Mouse (Mus musculus) midbrain, postnatal 0 days (tissue): ENCODE results near the gene Tbc1d16. TPM values are rescaled to one million over a fixed set of nuclear protein-coding genes. Genes with fewer than 3 reads are reported as not detected.
"Not testable (repeated sequence)": the region's sequence is repeated elsewhere in the genome, so short reads cannot be mapped to it uniquely, and the experiment has no call there.

Experiments
- ATAC-seq: fragments of 200-750 bp; cut with Nextera tagmentation; 2 replicates; pipeline ENCODE4 v1.8.0; 2017; ENCODE audit warnings: moderate number of reproducible peaks, mild to moderate bottlenecking, moderate TSS enrichment, moderate library complexity; ENCODE audit not compliant: low FRiP score
- DNase-seq: peaks from one replicate; pipeline ENCODE4 v3.0.0-alpha.2; 2015; ENCODE audit warnings: low spot score
- H3K27ac ChIP-seq: fragments of 300-500 bp; sonication (generic); 2 replicates; pipeline ENCODE4 v1.5.1; 2014; ENCODE audit warnings: low read depth, mild to moderate bottlenecking, low read length, mixed read lengths
- H3K27me3 ChIP-seq: fragments of 300-500 bp; sonication (generic); 2 replicates; pipeline ENCODE4 v1.6.1; 2014; ENCODE audit warnings: low read length, control low read depth, mixed read lengths; ENCODE audit not compliant: insufficient read depth
- H3K36me3 ChIP-seq: fragments of 300-500 bp; sonication (generic); 2 replicates; pipeline ENCODE4 v1.6.1; 2014; ENCODE audit warnings: low read length, control low read depth, mixed read lengths; ENCODE audit not compliant: insufficient read depth
- H3K4me1 ChIP-seq: fragments of 300-500 bp; sonication (generic); 2 replicates; pipeline ENCODE4 v1.6.1; 2014; ENCODE audit warnings: mild to moderate bottlenecking, control low read depth, antibody characterized with exemption, low read length, mixed read lengths; ENCODE audit not compliant: insufficient read depth
- H3K4me2 ChIP-seq: fragments of 300-500 bp; sonication (generic); 2 replicates; pipeline ENCODE4 v1.6.1; 2014; ENCODE audit warnings: low read depth, mild to moderate bottlenecking, low read length, mixed read lengths; ENCODE audit not compliant: poor library complexity, severe bottlenecking
- H3K4me3 ChIP-seq: fragments of 300-500 bp; sonication (generic); 2 replicates; pipeline ENCODE4 v1.5.1; 2014; ENCODE audit warnings: low read depth, mild to moderate bottlenecking, low read length, moderate library complexity
- H3K9ac ChIP-seq: fragments of 300-500 bp; sonication (generic); replicated peaks from 2 replicates; pipeline ENCODE4 v1.6.1; 2014; ENCODE audit warnings: mild to moderate bottlenecking, low read length, moderate library complexity, mixed read lengths; ENCODE audit not compliant: poor library complexity, severe bottlenecking
- H3K9me3 ChIP-seq: fragments of 300-500 bp; sonication (generic); 2 replicates; pipeline ENCODE4 v1.6.1; 2016; ENCODE audit warnings: low read length, control low read depth
- CTCF ChIP-seq: IDR thresholded peaks from 2 replicates; pipeline ENCODE4 v1.5.1; 2016; ENCODE audit warnings: antibody characterized with exemption, mild to moderate bottlenecking
- WGBS: fragments of 180-500 bp; shearing (Covaris S2); extraction: QIAGEN DNeasy Blood & Tissue Kit; methylation state at CpG from one replicate; pipeline ENCODE4 v1.1.7; 2014; 5-methylcytosine and 5-hydroxymethylcytosine counted together
- polyA plus RNA-seq: library from polyadenylated mRNA; unstranded; fragments of >200 nt; fragmentation: Nextera tagmentation; extraction: Ambion mirVana; gene quantifications from 2 replicates; pipeline ENCODE4 v1.2.1, GENCODE M21; 2015
- total RNA-seq: library from RNA; depleted of rRNA; stranded (reverse); fragments of >200 nt; gene quantifications from 2 replicates; pipeline ENCODE4 v1.2.3, GENCODE M21; 2014

The Tbc1d16 gene
- total and polyA plus RNA-seq, 2 experiments from 2014 or later: 43.5 to 152 TPM

DNA sequence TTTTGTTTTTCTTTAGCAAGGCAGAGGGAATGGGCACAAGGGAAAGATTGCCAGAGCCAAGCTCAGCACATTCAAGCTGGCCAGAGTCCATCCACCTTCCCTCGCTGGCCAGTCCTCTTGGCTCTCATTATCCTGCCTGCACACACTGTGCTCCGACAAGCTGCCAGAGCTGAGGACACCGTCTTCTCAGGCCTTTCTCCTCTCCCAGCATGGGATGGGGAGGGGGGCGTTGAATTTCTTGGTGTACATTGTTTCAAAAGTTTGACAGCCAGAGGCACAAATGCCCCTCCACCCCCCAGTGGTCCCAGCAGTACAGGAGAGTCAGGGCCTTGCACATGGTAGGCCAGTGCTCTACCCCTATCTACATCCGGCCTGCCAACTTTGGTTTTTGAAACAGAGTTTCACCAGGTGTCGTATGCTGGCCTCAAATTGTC, 39.0 kb upstream of the Tbc1d16 start:
- H3K27ac ChIP-seq: peak overlapping the region; percentile 57; the same call in 1 of the 2 replicates
- no peak for TF ChIP-seq CTCF
- H3K27me3 ChIP-seq: no peaks in the 10 kb centered on the region
- WGBS: 32% methylated on average over 6 of the region's 6 CpGs
- peaks cover 7% of the 10 kb centered on the region for H3K4me1 ChIP-seq
- ATAC-seq (peak; percentile 38), DNase-seq (peak; percentile 59)
- H3K4me3 ChIP-seq: 0 out of 2 replicates have a peak overlapping the region, but pooled peaks have one; percentile 52
- H3K36me3 ChIP-seq: peaks cover 18% of the 10 kb centered on the region
- no peaks in the 10 kb centered on the region for H3K9me3 ChIP-seq
- H3K4me2 ChIP-seq: peak overlapping the region; percentile 64
- H3K9ac ChIP-seq: no peak overlapping the region

- TF ChIP-seq CTCF: 0 out of 2 replicates have a peak, but pooled peaks have one; percentile 9
- DNase-seq (no peak), ATAC-seq (no peak)
- 80% methylated on average over 7 of the region's 7 CpGs for WGBS
- H3K27me3 ChIP-seq: no peaks in the 10 kb centered on the region
- H3K36me3 ChIP-seq: peaks cover 25% of the 10 kb centered on the region
- H3K4me2 ChIP-seq: no peak overlapping the region
- H3K9ac ChIP-seq: no peak overlapping the region
- H3K4me3 ChIP-seq: no peak overlapping the region
- peaks cover 7% of the 10 kb centered on the region for H3K4me1 ChIP-seq
- no peaks in the 10 kb centered on the region for H3K9me3 ChIP-seq
- H3K27ac ChIP-seq: no peak overlapping the region
Observed at GRCm38 (mm10) chr11:119265811-119266210, 37.5 kb upstream of the Tbc1d16 start.

- H3K4me2 ChIP-seq: no peak overlapping the region
- no peak overlapping the region for H3K27ac ChIP-seq
- 96% methylated on average over 13 of the region's 13 CpGs for WGBS
- H3K9me3 ChIP-seq: no peaks in the 10 kb centered on the region
- DNase-seq (no peak), ATAC-seq (no peak)
- H3K36me3 ChIP-seq: peaks cover 21% of the 10 kb centered on the region
- H3K4me1 ChIP-seq: peaks cover 7% of the 10 kb centered on the region
- TF ChIP-seq CTCF: no peak
- H3K4me3 ChIP-seq: no peak overlapping the region
- no peak overlapping the region for H3K9ac ChIP-seq
- H3K27me3 ChIP-seq: no peaks in the 10 kb centered on the region
Observed at GRCm38 (mm10) chr11:119264413-119264812, 36.1 kb upstream of the Tbc1d16 start.

DNA sequence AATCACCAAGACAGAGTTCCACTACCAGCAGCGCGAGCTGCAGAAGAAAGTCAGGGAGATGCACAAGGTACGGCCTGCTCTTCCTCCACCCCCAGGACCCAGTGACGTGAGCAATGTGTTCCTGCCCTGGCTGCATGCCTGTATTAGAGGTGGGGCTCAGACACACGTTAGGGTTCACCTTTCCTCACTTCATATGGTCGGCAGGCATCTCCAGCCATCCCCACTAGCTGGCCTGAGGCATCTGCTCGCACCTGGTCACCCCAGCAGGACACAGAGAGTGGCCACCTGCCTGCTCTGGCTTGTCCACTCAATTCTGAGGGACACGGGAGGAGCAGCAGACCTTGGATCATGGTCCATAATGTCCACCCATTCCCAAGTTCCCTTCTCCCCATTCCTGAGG, 31.7 kb upstream of the Tbc1d16 start:
- WGBS: 87% methylated on average over 8 of the region's 8 CpGs
- H3K9me3 ChIP-seq: no peaks in the 10 kb centered on the region
- H3K27me3 ChIP-seq: no peaks in the 10 kb centered on the region
- H3K4me3 ChIP-seq: no peak overlapping the region
- no peaks in the 10 kb centered on the region for H3K4me1 ChIP-seq
- TF ChIP-seq CTCF: no peak
- ATAC-seq (no peak), DNase-seq (no peak)
- H3K9ac ChIP-seq: no peak overlapping the region
- H3K27ac ChIP-seq: no peak overlapping the region
- H3K4me2 ChIP-seq: no peak overlapping the region
- H3K36me3 ChIP-seq: peaks cover 21% of the 10 kb centered on the region

GRCm38 (mm10) chr11:119258572-119259322, 30.4 kb upstream of the Tbc1d16 start:
- peak overlapping the region; percentile 34 for H3K4me2 ChIP-seq
- H3K4me1 ChIP-seq: no peaks in the 10 kb centered on the region
- DNase-seq (peak; percentile 54), ATAC-seq (peak; percentile 73; the same call in 1 of the 2 replicates)
- no peaks in the 10 kb centered on the region for H3K27me3 ChIP-seq
- no peak for TF ChIP-seq CTCF
- 63% methylated on average over 23 of the region's 23 CpGs for WGBS
- H3K4me3 ChIP-seq: no peak overlapping the region
- H3K9ac ChIP-seq: no peak overlapping the region
- H3K27ac ChIP-seq: peak overlapping the region; percentile 9; the same call in 1 of the 2 replicates
- peaks cover 15% of the 10 kb centered on the region for H3K36me3 ChIP-seq
- H3K9me3 ChIP-seq: no peaks in the 10 kb centered on the region

DNA sequence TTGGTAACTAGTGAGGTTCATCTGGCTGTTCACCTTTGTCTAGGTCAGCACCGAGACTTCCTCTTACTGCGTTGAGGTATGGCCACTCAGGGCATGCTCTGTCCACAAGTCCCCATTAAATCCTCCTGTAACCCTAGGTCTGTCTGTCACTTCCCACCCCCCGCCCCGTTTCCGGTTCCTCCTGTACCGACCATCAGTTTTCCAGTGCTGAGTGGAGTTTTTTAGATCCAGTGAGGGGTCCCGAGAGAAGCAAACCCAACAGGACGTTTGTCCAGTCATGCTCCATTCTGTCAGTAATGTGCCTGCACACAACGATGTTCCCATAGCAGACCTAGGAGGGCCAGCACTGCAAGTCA, 29.9 kb upstream of the Tbc1d16 start:
- Histone ChIP-seq H3K36me3 (peaks cover 14% of the 10 kb centered on the region), H3K27ac (no peak overlapping the region), H3K4me3 (no peak overlapping the region), H3K9ac (0 out of 2 replicates have a peak overlapping the region, but pooled peaks have one; percentile 5), H3K27me3 (no peaks in the 10 kb centered on the region), H3K4me1 (no peaks in the 10 kb centered on the region), H3K4me2 (peak overlapping the region; percentile 34), H3K9me3 (no peaks in the 10 kb centered on the region)
- DNase-seq (no peak), ATAC-seq (no peak)
- 83% methylated on average over 9 of the region's 9 CpGs for WGBS
- TF ChIP-seq CTCF: no peak

DNA sequence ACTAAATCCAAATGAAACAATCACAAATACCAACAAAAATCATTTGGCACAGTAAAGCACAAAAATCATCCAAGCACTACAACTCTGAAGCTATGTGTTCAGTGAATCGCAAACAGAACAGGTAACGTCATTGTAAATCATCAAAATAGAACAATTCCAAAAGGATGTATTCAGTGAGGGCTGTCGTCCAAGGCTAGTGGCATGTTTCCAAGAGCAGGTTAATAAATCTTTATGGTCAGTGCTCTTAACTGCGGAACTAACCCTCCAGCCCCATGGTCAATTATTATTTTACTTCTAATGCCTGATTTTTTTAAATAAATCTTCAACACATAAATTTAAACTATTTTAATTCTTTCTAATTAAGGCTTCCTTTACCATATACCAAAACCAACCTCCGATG, 28.3 kb upstream of the Tbc1d16 start:
- H3K27me3 ChIP-seq, H3K9ac ChIP-seq, H3K36me3 ChIP-seq, H3K4me2 ChIP-seq, H3K9me3 ChIP-seq, H3K4me3 ChIP-seq, DNase-seq, ATAC-seq, H3K27ac ChIP-seq, H3K4me1 ChIP-seq: not testable (repeated sequence)
- WGBS: 86% methylated on average over 5 of the region's 5 CpGs
